Mouse (Mus musculus): ENCODE measurements at regions not wholly inside any gene's neighbourhood (a gene's known extent, or its start where the extent isn't known, plus 50 kb on each side); places are given as distances from the start of the nearest gene placed in this dataset.

DNA sequence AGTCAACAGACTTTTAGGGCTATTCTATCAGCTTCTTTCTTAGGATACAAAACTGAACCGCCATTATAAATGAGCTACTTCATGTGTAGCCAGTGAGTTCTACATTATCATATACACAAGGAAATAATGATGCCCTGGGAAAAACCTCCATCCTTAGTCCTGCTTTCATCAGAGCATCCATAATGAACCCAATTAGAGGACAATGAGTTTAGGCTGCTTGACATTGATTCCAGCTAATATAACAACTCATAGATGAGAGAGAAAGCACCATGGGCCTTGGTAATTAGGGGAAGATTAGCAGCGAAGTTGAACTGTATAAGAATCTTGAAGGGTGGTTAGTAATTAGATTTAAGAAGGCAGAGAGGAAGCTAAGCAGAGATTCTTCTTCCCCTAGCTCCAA, 405.7 kb downstream of the Ipmk start:
- DNase-seq (ENCODE audit: low spot score in 2 of 2), result no peak

DNA sequence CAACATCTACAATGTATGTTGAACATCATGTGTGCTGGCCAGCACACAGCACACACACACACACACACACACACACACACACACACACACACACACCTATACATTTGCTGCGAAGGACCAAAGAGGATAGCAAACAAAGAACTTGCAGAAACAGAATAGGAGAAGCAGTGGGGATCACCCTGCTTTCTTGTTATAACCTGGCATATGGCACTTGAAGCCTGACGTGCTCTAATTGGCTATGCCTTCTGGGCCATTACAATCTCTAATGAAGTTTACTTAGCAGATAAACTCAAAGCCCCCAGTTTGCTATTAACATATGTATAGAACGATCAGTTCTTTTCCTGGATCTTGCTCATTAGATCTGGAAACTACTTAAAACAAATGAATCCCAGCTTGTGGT, 407.2 kb downstream of the Ipmk start:
- DNase-seq (ENCODE audit: low spot score in 2 of 2), result no peak

DNA sequence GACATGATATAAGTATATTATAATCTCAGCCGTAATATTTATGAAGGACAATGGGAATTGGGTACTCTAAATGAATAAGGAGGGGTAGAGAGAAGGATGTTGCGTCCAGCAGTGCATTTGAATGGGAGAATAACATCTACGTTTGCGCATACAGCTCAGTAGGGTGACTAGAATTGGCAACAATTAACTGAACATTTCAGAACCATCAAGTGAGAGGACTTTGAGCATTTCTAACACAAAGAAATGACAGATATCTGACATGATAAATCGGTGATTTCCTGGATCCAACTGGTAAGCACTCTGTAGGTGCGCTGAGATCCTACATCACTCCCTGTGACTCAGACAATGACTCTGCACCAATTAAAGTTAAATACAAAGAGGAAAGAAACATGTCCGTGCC, 431.3 kb downstream of the Ipmk start:
- DNase-seq (ENCODE audit: low spot score in 2 of 2), result no peak

DNA sequence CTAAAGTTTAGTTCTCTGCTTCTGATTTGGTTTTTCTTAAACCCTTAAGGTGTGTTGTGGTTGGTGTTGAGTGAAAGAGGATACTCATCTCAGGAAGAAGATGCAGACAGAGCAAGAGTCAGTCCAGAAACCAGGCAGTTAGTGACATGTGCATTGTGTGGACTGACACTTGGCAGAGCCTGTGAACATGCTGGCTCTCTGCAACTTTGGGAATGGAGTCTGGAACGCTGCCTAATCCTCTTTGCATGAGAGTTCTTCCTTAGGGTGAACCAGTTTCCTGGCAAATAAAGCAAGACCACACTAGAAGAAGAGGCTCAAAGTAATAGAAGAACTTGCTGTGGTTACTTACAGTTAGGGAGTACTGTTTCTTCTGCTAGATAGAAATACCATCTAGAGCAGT, 441.7 kb downstream of the Ipmk start:
- DNase-seq (ENCODE audit: low spot score in 2 of 2), result no peak

DNA sequence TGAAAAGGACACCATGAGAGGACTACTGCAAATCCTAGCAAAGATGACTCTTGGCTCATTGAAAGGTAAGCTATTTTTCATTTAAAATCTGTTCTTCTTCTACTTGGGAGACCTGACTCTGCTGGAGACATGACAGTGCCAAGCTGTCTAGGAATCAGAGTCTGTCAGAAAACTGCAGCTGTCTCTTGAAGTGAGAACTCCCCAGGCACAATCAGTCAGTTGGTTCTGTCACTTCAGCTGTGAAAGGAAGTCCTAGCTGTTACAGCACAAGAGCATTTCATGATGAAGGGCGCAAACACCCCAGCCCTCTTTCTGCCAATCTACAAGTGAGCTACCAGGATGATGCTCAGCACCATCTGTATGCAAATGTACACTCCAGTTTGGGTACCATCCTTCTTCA, 442.4 kb downstream of the Ipmk start:
- no peak for DNase-seq (ENCODE audit: low spot score in 2 of 2)

DNA sequence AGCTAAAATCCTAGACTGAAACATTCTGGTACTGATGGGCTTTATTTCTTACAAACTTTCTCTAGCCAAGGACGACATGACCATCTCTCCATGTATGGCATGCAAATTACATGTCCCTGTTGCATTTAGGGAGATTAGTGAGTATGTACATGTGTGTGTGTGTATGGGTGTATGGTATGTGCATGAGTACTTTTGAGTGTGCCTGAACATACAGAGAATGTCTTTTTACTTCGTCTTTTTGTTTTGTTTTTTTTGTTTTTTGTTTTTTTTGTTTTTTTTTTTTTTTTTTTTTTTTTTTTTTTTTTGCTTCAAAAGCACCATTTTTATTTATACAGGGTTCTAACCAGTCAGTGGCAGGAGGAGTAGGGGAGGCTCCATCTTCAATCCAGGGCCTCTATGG, 451.1 kb downstream of the Ipmk start:
- no peak for DNase-seq (ENCODE audit: low spot score in 2 of 2)

DNA sequence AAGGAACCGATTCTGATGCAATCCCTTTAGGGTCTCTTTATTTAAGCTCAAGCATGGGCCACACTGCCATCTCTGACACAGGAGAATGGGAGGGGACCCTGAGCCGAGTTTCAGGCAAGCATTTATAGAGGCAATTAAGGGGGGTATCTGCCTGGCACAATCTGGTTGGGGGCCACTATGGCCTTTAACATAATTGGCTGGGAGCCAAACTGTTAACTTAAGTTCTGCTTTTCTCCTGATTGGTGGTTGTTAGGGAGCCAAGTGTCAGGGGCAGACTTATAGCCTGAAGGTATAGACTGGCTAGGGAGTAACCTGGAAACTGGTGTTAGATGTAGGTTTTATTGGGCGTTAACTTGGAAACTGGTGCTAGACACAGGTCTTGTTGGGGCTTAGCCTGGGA, 454.9 kb downstream of the Ipmk start:
- DNase-seq (ENCODE audit: low spot score in 2 of 2), result no peak

DNA sequence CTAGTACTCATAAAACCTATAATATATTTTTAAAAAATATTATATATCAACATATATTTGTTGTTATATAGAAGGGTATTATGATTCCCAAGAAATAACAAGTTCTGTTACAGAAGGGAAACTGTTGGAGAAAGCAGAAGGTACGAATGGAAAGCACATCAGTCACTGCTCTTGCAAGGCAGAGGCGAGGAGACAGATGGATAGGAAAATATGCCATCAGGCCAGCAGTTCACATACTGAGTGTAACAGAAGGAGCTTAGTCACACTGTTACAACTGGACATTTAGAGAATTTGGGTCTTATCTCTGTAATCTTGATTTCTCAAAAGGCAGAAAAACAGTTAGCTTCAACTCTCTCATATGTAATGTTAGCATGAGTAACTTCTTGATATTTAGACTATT, 485.1 kb downstream of the Ipmk start:
- peak; percentile 17 to 19 for DNase-seq (ENCODE audit: low spot score in 2 of 2)

DNA sequence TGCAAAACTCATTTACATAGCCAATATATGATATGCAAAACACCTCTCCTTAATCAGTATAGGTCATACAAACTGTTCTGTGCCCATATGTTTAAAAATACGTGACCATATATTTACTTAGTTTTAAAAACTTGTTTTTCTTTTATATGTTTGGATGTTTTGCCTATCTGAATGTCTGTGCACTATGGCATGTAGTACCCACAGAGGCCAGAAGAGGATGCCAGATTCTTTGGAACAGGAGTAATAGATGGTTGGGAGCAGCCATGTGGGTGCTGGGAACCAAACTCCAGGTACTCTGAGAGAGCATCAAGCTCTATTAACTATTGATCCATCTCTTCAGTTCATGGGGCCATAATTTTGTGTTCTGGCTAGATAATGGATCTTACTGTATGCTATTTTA, 487.5 kb downstream of the Ipmk start:
- DNase-seq (ENCODE audit: low spot score in 2 of 2), result no peak

DNA sequence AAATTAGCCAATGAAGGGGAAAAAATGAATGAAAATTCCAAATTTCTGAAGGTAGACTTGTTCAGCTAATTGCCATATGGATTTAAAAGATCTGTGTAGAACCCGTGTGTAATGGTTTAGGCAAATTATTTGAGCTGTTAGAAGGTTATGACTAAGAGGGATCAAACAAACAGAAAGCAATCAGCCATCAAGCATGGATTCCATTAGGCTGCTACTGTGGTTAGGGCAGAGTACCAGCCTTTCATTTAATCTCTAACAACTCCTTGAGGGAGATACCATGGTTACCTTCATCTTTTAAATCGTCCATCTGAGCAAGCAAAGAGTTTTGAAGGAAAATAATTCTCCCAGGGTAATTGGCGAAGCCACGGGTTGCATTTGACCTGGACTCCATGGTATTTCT, 509.5 kb downstream of the Ipmk start:
- DNase-seq (ENCODE audit: low spot score in 2 of 2), result no peak

DNA sequence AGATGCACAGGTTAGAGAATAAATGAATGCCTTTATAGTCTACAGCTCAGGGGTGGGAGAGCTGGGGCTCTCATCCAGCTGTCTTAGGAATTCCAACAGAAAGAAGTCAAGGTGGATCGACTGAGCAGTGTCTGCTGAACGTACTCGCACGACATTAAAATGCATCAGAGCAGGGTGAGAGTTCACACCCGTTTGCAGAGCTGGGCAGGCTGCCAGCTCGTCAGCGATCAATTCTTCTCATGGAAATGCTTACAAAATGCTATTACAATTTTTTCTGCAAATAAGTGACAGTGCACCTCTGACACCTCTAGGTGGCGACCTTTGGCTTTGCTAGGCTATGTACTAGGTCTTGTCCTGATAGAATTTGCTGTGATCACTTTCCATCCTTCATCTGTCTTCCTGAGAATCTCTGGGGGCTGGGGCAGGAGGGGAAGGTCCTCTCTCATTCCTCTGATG, 510.0 kb downstream of the Ipmk start:
- peak; percentile 62 to 68 for DNase-seq (ENCODE audit: low spot score in 2 of 2)

DNA sequence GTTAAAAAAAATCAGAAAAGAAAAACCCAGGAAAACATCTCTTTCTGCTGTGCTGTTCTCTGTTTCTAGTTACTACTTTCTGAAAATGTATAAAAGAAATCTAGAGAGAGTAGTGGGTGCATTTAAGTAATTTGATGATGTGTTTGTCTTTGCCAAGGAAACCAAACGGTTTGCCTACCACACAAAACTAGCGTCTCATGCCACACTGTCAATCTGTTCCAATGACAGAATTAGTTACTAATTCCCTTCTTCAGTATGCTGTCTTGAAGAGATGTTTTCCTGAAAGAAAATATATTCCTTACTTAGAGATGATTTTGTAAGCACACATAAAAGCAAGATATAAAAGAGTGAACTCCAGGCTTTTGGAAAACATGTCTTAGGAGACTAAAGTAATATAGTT, 546.2 kb downstream of the Ipmk start:
- DNase-seq (ENCODE audit: low spot score in 2 of 2), result no peak

DNA sequence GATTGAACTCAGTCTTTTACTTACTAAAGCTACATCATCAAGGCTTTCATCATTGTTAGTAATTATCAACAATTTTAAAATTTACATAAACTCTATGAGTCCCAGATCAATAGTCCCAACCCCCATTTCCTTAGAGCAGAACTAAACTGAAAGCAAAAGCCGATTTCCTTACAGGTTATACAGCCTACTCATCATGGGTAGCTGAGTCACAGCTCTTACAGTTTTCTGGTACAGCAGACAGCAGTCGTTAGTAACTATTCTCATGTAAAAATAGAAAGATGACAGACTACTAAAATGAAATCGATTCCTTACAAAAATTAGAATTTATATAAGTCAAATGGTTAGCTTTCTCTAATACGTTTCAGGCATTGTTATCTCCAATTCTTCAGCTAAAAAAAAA, 557.5 kb downstream of the Ipmk start:
- no peak for DNase-seq (ENCODE audit: low spot score in 2 of 2)
